Mouse (Mus musculus) gastrocnemius, adult 18-20 months (tissue): Measurements from ENCODE around the gene Myo5c. TPM values are rescaled to one million over a fixed set of nuclear protein-coding genes. Genes with fewer than 3 reads are reported as not detected.

Experiments used
- DNase-seq: peaks from one replicate; pipeline ENCODE4 v3.0.0; 2021; ENCODE audit warnings: low spot score
- total RNA-seq, 2 experiments: library from RNA; stranded (reverse); gene quantifications; 2 replicates each; pipeline ENCODE4 v1.2.3; 2021

Gene Myo5c
- total RNA-seq, 2 experiments from 2014 or later, result 9.0 to 10.9 TPM

DNA sequence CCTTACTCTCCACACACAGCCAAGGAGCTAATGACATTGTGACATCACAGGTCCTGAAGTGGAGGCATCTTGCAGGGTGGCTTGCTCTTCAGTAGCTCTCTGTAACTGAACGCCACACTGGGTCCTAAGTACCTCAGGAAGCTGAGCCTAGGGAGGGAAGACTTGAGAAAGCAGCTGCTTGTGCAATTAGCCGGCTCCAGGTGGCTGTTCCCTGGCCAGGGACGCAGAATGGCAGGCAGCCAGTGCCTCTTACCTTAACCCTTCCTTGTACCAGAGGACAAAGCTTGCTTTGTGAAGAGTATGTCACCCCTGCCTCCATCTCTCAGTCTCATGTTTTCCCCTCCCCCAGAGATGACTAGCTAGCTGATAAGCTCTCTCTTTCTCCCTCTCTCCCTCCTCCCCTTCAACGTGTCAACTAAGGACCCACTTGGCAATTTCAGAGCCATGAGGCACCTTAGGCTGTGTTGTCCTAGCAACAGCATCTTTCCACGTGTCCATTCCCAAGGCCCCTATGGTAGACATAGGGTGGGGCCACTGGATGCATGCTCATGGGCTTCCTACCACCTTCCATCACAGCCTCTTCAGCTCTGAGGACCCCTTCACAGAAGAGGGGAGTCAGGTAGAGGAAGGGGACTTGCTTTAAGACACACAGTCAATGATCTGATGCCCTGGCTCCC, 12.0 kb downstream of the Myo5c start:
- DNase-seq, result no peak

DNA sequence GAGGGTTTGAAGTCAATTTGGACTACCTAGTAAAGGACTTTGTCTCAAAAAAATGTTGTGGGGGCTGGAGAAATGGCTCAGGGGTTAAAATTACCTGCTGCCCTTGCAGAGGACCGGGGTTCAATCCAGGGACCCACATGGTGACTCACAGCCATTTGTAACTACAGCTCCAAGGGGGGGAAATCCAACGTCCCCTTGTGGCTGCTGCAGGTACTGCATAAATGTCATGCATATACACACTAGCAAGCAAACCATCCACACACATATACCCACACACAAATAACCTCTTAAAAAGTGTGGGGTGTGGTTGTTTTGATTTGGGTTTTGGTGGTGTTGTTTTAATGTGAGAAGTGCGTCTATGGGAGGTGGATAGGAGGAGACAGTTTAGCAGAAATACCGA, 12.7 kb downstream of the Myo5c start:
- DNase-seq, result no peak

DNA sequence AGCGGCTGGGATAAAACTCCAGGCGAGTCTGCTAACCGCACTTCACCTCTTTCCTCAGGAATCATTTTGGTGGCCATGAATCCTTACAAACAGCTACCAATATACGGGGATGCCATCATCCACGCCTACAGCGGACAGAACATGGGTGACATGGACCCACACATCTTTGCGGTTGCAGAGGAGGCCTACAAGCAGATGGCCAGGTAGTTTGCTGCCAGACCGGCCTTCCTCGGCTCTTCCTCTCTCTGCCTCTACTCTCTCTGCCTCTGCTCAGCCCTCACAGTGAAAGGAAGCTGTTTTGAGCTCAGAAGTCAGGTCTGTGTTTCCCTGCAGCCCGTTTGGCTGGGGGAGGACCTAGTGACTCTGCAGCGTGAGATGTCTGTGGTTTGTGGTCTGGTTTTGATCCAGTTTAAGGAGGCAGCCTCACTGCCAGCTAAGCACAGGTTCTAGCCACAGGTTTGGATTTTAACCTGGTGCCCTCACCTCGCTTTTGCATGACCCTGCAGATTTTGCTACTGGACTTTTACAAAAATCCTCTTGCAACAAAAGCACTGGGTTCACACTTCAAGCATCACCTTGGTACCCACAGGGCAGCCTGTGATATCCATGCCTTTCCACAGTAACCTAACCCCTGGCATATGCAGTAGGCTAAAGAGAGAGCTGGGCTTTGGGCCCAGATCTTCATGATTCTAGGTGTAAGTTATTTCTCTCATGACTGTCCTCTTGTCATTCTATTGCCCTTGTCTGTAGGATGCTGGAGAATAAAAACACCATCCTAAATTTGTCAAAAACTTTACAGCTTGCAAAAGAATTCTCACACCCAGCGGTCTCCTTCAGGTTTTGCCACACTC, 14.5 kb downstream of the Myo5c start:
- no peak for DNase-seq

DNA sequence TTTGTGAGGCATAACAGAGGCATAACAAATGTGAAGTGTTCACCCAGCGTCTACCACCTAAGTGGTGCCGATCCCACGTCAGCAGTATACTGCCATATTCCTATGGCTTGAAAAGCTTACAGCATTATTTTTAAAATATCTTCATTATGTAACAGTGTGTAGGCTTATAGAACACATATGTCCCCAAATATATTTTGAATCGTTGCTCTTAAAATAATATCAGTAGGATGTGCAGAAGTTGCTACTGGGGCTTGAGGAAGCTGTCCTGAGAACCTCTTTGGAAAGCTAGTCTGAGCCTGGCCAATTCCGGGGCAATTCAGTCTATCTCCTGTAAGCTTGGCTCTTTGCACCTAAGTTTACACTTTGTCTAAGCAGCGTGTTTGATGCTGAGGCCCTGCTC, 16.1 kb downstream of the Myo5c start:
- DNase-seq, result no peak

DNA sequence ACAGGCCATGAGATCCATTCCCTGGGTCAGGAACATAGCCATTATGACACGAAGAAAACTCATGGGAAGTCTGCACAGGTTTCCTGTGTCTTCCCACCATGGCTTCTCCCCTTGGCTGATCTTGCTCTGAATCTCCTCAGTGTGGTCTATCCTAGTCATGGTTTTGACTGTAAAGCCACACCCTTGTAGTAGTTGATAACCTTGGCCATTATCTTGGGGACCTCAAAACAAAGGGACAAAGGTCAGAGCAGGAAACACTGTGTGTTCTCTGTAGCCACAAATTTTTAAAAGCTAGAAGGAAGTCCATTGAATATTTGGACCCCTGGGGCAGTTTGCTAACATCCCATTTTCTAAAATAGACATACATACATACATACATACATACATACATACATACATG, 16.5 kb downstream of the Myo5c start:
- DNase-seq, result no peak

DNA sequence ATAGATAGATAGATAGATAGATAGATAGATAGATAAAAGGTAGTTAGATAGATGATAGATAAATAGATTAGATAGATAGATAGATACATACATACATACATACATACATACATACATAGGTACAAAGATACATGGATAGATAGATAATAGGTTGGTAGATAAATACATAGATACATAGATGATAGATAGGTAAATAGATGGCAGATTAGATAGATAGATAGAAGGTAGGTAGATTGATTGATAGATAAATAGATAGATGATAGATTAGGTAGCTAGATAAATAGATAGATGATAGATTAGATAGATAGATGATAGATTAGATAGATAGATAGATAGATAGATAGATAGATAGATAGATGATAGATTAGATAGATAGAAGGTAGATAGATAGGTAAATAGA, 17.1 kb downstream of the Myo5c start:
- DNase-seq, result no peak

DNA sequence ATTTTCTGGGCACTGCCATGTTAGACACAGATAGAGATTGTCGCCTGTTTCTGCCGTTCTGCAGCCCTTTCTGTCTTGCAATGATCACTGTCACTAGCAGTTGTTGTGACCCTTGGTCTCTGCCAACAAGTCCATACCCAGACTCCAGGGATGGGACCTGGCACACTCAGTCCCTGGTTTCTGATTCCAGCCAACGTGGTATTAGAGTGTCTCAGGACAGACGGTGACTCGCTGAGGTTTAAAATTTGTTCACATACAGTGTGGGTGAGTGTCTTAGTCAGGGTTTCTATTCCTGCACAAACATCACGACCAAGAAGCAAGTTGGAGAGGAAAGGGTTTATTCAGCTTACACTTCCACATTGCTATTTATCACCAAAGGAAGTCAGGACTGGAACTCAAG, 21.3 kb downstream of the Myo5c start:
- peak; percentile 71 for DNase-seq

DNA sequence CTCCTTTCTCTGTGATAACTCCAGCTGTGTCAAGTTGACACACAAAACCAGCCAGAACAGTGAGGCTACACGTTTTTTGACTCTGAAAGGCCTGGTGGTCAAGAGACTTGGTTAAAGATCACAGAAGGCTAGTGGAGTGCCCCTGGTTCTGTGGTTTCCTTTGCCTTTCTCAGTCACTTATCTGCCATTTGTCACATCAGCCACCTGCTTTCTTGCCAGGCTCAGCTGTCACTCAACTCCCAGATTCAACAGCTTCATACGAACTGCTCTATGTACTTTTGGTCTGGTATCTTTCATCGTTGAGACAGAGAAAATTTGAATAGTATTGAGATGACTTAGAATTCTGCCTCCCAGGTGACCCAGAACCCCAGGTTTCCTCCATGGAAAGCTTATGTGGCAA, 21.9 kb downstream of the Myo5c start:
- no peak for DNase-seq

DNA sequence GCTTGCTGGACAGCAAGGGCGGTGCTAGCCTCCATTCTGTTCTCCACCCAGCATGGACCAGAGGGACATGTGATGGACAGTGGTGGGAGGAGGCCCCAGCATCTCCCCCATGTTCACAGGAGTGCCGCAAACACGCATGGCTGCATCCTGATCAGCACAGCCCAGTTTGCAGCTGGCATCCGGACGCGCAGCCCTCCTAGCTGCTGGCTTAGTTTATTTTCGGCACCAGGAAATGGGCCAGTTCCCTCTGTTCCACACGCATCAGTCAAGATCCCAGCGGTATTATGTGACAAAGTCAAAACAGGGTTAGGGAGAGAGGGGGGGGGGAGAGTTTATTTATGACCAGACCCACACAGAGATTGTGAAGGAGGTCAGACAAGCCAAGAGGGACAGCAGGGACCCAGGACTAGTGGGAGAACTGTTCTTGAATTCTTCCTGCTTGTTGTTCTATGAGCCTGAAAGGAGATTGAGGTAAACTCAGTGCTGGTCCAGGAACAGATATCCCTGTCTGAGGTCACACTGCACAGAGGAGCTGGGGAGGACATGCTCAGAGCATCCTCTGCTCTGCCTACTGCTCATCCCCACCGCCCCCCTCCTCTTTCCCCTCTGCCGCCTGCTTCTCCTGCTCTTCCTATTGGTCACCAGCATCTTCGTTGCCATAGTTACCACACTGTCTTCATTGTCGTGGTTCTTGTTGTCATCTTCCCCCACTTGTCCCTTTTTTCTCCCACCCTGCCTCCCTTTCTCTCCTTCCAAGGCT, 22.6 kb downstream of the Myo5c start:
- DNase-seq, result peak; percentile 80

DNA sequence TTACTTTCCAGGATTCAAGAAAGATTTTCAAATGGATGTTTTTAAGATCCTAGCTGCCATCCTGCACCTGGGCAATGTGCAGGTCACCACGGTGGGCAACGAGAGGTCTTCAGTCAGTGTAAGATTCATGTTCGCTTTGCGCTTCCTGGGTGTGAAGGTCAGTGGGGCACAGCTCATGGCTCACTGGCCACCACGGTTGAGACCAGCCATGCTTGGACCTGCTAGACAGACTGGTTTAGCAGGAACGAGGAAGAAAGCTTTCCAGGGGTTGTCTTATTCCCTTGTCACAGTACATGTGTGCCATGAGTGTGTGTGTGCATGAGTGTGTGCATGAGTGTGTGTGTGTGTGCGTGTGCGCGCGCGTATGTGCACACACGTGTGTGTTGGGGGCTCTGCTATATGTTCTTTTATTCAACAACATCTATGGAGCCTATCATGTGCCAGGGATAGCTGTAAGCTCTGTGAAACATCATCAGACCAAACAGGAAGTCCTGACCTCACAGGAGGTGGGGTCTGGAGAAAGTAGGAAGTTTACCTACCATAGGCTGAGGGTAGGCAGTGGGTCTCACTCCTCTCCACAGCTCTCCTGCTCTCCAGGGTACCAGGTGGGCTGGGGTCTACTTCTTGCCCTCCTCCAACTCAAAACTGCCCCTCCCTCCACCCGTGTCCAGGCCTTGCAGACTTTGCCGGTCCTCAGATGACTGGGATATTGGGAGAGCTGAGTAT, 24.2 kb downstream of the Myo5c start:
- no peak for DNase-seq

DNA sequence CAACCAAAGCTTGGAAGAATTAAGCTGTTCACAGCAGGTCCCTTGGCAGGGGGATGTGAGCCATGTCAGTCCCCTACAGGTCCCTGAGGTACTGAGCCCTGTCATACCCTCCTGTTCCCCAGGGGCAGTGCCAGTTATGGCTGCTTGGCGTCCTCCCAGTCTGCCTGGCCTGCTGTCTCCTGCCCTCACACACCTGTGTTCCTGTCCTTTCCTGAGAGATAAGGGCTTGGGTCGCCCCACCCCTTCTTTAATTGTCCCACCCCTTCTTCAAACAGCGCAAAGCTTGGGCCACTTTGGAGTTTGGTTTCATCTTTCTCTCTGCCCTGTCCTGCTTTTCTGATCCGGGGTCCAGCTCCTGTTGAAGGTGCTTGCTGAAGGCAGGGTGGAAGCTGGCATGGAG, 27.0 kb downstream of the Myo5c start:
- no peak for DNase-seq

DNA sequence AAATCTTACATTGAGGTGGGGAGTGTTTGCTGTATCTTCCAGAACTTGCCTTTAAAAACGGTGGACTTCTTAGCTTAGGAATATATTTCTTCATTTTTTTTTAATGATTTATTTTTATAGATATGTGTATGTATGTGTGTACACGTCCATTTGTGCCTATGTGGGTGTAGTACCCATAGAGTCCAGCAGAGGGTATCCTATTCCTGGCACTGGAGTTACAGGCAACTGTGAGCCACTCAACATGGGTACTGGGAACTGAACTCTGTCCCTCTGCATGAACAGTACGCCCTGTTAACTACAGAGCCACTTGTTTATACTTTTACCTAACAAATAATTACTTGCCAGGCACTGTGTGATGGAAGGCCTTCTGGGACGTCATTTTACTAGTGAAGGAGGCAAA, 27.8 kb downstream of the Myo5c start:
- DNase-seq, result no peak

DNA sequence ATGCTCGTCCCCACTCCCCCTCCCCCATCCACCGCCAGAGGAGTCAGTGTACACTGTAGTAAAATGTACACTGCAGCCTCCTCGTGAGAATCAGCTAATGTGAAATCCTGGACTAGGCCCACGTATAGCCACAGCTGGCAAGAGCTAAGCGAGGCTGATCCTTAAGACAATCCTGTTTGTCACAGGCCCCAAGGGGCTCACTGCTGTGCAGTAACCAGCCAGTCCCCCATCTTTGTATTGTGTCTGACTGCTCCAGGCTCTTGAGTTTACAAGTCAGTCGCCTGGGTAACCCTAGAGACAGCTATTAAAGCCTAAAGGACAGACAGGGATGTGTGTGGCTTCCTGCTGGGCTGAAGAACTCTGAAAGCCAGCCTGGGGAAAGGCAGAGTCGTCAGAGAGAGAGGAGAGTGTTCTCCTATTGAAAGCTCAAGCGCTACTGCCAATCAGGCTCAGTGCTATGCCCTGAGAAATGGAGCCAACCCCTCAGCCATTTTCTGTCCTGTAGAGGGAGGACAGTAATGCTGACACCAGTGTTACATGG, 29.6 kb downstream of the Myo5c start:
- DNase-seq, result no peak

DNA sequence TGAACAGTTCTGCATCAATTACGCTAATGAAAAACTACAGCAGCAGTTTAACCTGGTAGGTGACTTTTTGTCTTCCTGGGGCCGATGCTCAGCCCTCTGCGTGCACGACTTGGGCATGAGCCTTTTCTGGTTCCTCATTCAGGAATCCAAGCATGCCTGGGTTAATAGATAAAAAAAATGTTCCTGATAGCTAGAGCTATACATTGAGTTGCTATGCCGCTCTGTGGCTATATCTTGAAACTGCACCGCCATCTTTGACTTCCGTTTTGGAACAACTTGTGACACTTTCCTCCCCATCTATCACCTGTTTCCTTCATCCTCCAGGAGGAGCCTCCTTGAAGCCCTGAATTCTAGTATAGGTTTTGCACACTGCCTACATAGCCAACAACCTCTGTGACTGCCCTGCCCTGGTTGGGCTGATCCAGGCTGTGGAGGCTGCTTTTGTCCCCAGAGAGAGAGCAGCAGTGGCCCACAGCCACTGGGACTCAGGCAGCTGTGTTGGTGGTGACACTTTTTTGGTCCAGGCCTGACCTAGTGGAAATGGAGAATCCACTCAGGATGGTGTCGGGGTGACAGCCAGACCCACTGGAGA, 30.5 kb downstream of the Myo5c start:
- no peak for DNase-seq

DNA sequence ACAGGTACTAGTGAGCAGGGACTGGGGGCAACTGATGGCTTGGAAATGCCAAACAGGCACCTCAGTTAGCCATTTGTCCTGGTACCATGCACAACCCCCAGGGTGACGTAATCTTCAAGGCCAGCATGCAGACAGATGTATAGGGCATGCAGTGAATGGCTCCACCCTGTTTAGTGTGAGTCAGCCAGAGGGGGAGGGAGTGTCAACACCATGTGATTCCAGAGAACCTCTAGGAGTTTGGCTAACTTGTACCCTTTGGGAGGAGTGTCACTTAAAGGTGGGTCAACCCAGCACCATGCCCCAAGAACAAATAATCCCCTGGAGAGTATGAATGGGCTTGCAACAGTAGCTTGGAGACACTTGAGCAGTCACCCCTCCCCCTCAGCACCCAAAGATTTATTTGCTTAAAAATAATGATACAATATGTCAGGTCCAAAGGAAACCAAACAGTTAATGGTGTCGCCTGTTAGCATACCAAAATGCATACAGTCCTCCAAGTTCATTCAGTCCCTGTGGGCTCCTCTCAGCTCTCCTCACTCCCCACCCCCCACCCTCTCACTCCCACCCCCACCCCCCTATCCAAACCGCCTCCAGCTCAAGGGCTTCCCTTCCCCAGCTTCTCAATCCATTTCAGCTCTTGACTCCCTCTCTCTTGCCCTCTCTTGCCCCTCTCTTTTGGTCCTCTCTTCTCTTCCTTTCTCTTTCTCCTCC, 32.3 kb downstream of the Myo5c start:
- DNase-seq, result no peak

DNA sequence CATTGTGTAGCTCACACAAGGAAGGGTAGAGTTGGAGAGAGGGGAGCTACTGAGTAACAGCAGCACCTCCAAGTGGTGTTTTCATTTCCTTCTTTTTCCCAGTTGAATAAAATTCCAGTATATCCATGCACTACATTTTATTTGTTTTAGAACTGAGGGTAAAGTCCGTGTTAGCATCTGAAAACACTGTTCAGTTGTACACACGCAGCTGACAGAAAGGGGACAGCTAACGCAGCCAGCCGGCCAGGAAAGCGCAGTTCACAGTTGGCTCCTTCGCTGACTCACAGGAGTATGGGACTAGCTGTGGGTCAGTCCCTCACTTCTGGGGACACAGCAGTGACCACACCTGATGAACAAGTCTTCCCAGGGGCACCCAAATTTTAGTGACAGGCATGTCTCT, 35.3 kb downstream of the Myo5c start:
- no peak for DNase-seq

DNA sequence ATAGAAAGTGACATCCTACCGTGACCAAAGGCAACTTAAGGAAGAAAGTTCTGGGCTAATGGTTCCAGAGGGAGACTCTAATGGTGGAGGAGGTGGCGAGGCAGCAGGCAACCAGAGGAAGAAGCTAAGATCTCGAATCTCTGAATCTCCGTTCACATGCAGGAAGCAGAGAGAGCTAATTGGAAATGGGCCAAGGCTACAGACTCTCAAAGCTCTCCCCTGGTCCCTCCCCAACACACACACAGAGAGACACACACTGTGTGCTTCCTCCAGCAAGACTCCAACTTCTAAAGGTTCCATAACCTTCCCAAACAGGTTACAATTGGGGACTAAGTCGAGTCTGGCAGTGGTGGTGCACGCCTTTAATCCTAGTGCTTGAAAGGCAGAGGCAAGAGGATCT, 38.6 kb downstream of the Myo5c start:
- no peak for DNase-seq

DNA sequence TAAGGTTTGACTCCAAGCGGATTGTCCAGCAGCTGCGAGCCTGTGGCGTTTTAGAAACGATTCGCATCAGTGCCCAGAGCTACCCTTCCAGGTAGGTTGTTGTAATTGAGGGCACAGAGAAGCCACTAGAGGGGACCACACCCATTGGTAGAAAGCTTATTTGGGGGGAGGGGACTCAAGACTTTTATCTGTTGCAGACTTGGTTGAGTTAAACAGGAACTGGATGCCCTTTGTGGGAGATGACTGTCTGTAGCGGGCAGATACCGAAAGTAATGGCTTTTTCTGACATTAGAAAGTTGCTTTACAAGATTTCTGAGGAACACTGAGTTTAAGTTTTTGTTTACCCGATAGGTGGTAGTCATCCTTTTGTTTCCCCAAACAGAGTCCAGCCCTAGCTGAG, 39.7 kb downstream of the Myo5c start:
- DNase-seq, result no peak

DNA sequence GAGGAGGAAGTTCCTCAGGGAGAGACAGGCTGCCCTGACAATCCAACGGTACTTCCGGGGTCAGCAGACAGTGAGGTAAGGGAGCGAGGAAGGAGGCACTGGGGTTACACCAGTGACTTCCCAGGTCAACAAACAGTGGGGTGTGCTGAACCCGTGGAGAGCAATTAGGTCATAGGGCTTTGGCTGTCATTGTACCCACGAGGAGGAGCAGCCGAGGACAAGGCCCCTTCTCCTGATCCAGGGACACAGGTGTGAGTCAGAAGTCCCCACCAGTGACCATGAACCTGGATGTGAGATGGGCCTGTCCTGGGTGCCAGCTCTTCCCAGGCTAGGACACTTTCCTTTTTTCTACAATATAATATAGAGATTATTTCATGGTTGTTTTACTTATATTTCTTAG, 41.8 kb downstream of the Myo5c start:
- no peak for DNase-seq

DNA sequence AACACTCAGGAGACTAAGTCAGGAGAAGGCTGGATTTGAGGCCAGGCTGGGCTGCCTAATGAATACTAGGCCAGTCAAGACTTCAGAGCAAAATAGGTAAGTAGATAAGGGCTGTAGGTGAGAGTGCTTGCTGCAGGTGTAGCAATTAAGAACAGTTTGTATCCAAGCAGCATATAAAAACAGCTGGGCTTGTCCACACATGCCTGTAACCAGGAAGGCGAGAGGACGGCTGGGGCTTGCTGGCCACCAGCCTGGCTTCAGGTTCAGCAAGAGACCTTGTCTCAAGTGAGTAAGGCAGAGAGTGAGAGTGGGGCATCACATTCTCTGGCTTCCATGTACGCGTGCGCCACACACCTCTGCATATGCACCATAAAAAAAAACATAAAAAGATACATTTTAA, 42.7 kb downstream of the Myo5c start:
- DNase-seq, result no peak
